Mouse (Mus musculus) liver, embryonic 14.5 days (tissue): ENCODE data around the gene Prss48. TPM values are rescaled to one million over a fixed set of nuclear protein-coding genes. Genes with fewer than 3 reads are reported as not detected.

Experiments
- ATAC-seq: fragments of 200-750 bp; cut with Nextera tagmentation; 2 replicates; pipeline ENCODE4 v1.8.0; 2017; ENCODE audit warnings: moderate number of reproducible peaks, mild to moderate bottlenecking, moderate library complexity; ENCODE audit not compliant: insufficient read depth
- DNase-seq, 3 experiments: peaks; one replicate each; pipeline ENCODE4 v3.0.0-alpha.2; 2012 to 2013; ENCODE audit warnings: low read depth in 3 of 3, low spot score in 3 of 3
- H3K27ac ChIP-seq: fragments of 300-500 bp; sonication (generic); 2 replicates; pipeline ENCODE4 v1.5.1; 2014; ENCODE audit warnings: moderate library complexity, mild to moderate bottlenecking, control low read depth, inconsistent platforms
- H3K27me3 ChIP-seq: fragments of 300-500 bp; sonication (generic); 2 replicates; pipeline ENCODE4 v1.6.1; 2014; ENCODE audit warnings: mild to moderate bottlenecking, low read length, moderate library complexity; ENCODE audit not compliant: control insufficient read depth, insufficient read depth
- H3K36me3 ChIP-seq: fragments of 300-500 bp; sonication (generic); replicated peaks from 2 replicates; pipeline ENCODE4 v1.6.1; 2014; ENCODE audit warnings: low read depth; ENCODE audit not compliant: control insufficient read depth, insufficient read depth
- H3K4me1 ChIP-seq, 2 experiments: fragments of 200-500 bp in 1 of 2; fragments of 300-500 bp in 1 of 2; sonication (generic) in 1 of 2; replicated peaks; 2 replicates each; pipeline ENCODE4 v1.6.1; 2012 to 2014; ENCODE audit warnings: antibody characterized with exemption in 1 of 2, inconsistent platforms in 1 of 2, low read length in 1 of 2; ENCODE audit not compliant: control insufficient read depth in 2 of 2, insufficient read depth in 2 of 2
- H3K4me2 ChIP-seq: fragments of 300-500 bp; sonication (generic); 2 replicates; pipeline ENCODE4 v1.6.1; 2014; ENCODE audit warnings: low read depth, mild to moderate bottlenecking, control low read depth, moderate library complexity
- H3K4me3 ChIP-seq, 2 experiments: fragments of 200-500 bp in 1 of 2; fragments of 300-500 bp in 1 of 2; sonication (generic) in 1 of 2; 2 replicates each; pipeline ENCODE4 v1.5.1; 2012 to 2014; ENCODE audit warnings: low read depth in 2 of 2, low read length in 2 of 2, mild to moderate bottlenecking in 2 of 2, control low read depth in 1 of 2, inconsistent platforms in 1 of 2, moderate library complexity in 1 of 2; ENCODE audit not compliant: insufficient read depth in 1 of 2
- H3K9ac ChIP-seq: fragments of 300-500 bp; sonication (generic); replicated peaks from 2 replicates; pipeline ENCODE4 v1.6.1; 2014; ENCODE audit warnings: mild to moderate bottlenecking, control low read depth, moderate library complexity
- H3K9me3 ChIP-seq: fragments of 300-500 bp; sonication (generic); 2 replicates; pipeline ENCODE4 v1.6.1; 2016; ENCODE audit warnings: low read length, mixed read lengths; ENCODE audit not compliant: control insufficient read depth
- CTCF ChIP-seq: IDR thresholded peaks from 2 replicates; pipeline ENCODE4 v1.5.1; 2016; ENCODE audit warnings: antibody characterized with exemption, low read depth, control low read depth
- EP300 ChIP-seq: IDR thresholded peaks from 2 replicates; pipeline ENCODE4 v1.6.1; 2016; ENCODE audit warnings: antibody characterized with exemption, low read depth
- WGBS: fragments of 180-500 bp; shearing (Covaris S2); extraction: QIAGEN DNeasy Blood & Tissue Kit; methylation state at CpG from one replicate; pipeline ENCODE4 v1.1.7; 2014; ENCODE audit not compliant: insufficient replicate concordance; 5-methylcytosine and 5-hydroxymethylcytosine counted together
- polyA plus RNA-seq, 2 experiments: library from polyadenylated mRNA; depleted of rRNA in 1 of 2; stranded (reverse) in 1 of 2; unstranded in 1 of 2; fragments of >200 nt; fragmentation: Nextera tagmentation in 1 of 2; extraction: Ambion mirVana in 1 of 2; gene quantifications; 2 replicates each; pipeline versions ENCODE4 v1.2.1 to v1.2.3; 2012 to 2014

The Prss48 gene
- polyA plus RNA-seq (2012; rRNA removed) = not detected in 2 replicates
- not detected in 2 replicates for polyA plus RNA-seq (2014; fragmentation: Nextera tagmentation; extraction: Ambion mirVana)

GRCm38 (mm10) chr3:86002423-86002822 is at the start of gene Prss48:
Prss48 (minus strand) TSS chr3:86002491.
- ATAC-seq (no peak), DNase-seq (peak in 1 of 3 experiments; percentile 12)
- no peaks in the 10 kb centered on the region for H3K27me3 ChIP-seq
- H3K27ac ChIP-seq = peak within 1 kb of the TSS; percentile 36
- H3K36me3 ChIP-seq = no peaks in the 10 kb centered on the region
- no peak within 1 kb of the TSS for H3K9ac ChIP-seq
- H3K9me3 ChIP-seq = no peaks in the 10 kb centered on the region
- H3K4me3 ChIP-seq = no peak within 1 kb of the TSS
- 75% methylated on average over 17 of the region's 17 CpGs for whole genome bisulfite sequencing
- peak within 1 kb of the TSS; percentile 16; the same call in 1 of the 2 replicates for H3K4me2 ChIP-seq
- TF ChIP-seq CTCF = peak; percentile 78
- TF ChIP-seq EP300 = no peak
- peaks cover 11 to 12% of the 10 kb centered on the region in 2 experiments for H3K4me1 ChIP-seq

DNA sequence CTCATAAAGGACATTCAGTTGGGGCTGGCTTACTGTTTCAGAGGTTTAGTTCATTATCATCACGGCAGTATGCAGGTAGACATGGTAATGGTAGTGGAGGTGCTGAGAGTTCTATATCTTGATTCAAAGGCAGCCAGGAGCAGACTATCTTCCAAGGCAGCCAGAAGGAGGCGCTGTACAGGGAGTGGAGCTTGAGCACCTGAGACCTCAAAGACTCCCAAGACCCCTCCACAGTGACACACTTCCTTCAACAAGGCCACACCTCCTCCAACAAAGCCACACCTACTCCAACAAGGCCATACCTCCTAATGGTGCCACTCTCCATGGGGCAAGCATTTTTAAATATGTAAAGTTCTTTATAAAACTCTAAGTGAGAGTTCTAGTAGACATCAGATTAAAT is 46.8 kb upstream of the Prss48 start:
- ATAC-seq (no peak), DNase-seq (no peak)
- no peak overlapping the region for H3K4me3 ChIP-seq
- no peak overlapping the region for H3K4me2 ChIP-seq
- no peaks in the 10 kb centered on the region for H3K9me3 ChIP-seq
- H3K4me1 ChIP-seq = no peaks in the 10 kb centered on the region
- no peak overlapping the region for H3K9ac ChIP-seq
- H3K36me3 ChIP-seq = no peaks in the 10 kb centered on the region
- TF ChIP-seq CTCF = 0 out of 2 replicates have a peak, but pooled peaks have one; percentile 5
- TF ChIP-seq EP300 = no peak
- H3K27me3 ChIP-seq = no peaks in the 10 kb centered on the region
- WGBS = 68% methylated on average over 2 of the region's 2 CpGs
- H3K27ac ChIP-seq = no peak overlapping the region

GRCm38 (mm10) chr3:86047686-86048408 is 45.6 kb upstream of the Prss48 start:
- H3K4me2 ChIP-seq = no peak overlapping the region
- H3K4me3 ChIP-seq = no peak overlapping the region
- no peak overlapping the region for H3K9ac ChIP-seq
- WGBS = 74% methylated on average over 9 of the region's 9 CpGs
- 0 out of 2 replicates have a peak, but pooled peaks have one; percentile 17 for TF ChIP-seq CTCF
- no peak for TF ChIP-seq EP300
- H3K27ac ChIP-seq = no peak overlapping the region
- no peaks in the 10 kb centered on the region for H3K4me1 ChIP-seq
- no peaks in the 10 kb centered on the region for H3K9me3 ChIP-seq
- no peaks in the 10 kb centered on the region for H3K36me3 ChIP-seq
- DNase-seq = no peak
- no peak for ATAC-seq
- H3K27me3 ChIP-seq = no peaks in the 10 kb centered on the region

DNA sequence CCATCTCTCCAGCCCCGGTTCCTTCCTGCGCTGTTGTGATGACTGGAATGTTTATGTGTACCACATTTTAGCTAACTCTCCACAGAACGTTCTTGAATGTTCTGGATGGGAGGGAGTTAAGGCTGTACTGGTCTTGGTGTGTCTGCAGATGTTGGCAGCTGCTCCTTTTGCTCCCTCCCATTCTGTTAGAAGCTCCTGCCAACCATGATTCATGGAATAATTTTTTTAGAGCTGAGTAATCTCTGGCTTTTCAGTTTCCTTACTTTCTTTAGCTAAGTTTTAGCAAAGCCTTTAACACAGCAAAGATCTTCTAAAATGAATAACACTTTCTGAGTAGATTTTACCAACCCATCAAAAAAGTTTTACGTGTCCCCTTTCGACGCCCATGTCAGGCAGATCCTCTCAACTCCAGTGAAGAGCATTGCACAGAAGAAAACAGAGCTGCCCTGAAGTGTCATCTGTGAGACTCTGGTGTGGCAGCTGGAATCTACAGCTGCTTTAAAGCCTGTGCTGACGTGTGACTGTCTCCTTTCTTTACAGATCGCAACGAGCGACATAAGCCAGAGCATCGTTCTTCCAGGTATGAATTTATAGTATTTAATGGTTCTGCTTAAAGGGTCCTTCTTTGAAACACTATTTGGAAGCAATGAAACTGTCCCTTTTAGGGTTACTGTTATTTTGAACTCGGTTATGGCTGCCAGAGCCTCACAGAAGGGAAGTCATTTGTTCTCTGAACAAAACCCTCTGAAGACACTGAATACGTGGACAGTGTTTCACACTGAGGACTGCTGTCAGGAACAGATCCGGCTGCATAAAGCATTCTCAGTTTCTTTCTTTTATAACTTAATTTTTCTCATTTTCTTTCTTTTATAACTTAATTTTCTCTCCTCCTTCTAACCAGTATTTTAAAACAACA is 38.3 kb upstream of the Prss48 start:
- 70% methylated on average over 14 of the region's 14 CpGs for WGBS
- no peak overlapping the region for H3K27ac ChIP-seq
- no peak overlapping the region for H3K9ac ChIP-seq
- no peaks in the 10 kb centered on the region for H3K9me3 ChIP-seq
- no peaks in the 10 kb centered on the region for H3K4me1 ChIP-seq
- no peak overlapping the region for H3K4me3 ChIP-seq
- ATAC-seq (no peak), DNase-seq (no peak)
- no peaks in the 10 kb centered on the region for H3K27me3 ChIP-seq
- no peak for TF ChIP-seq CTCF
- no peak for TF ChIP-seq EP300
- H3K36me3 ChIP-seq = no peaks in the 10 kb centered on the region
- H3K4me2 ChIP-seq = no peak overlapping the region

- no peaks in the 10 kb centered on the region for H3K36me3 ChIP-seq
- no peak for DNase-seq
- no peak for ATAC-seq
- no peak overlapping the region for H3K27ac ChIP-seq
- H3K4me2 ChIP-seq = no peak overlapping the region
- no peaks in the 10 kb centered on the region for H3K27me3 ChIP-seq
- H3K4me3 ChIP-seq = no peak overlapping the region
- no peaks in the 10 kb centered on the region for H3K9me3 ChIP-seq
- no peak overlapping the region for H3K9ac ChIP-seq
- no peak for TF ChIP-seq EP300
- no peak for TF ChIP-seq CTCF
- 55% methylated on average over 3 of the region's 3 CpGs for WGBS
- no peaks in the 10 kb centered on the region for H3K4me1 ChIP-seq
Measured at GRCm38 (mm10) chr3:86038648-86039047, 36.4 kb upstream of the Prss48 start.
